Mouse (Mus musculus): ENCODE measurements around the gene Tubgcp2.
A peak's percentile ranks its signal among the peaks of the same experiment; 100 is the strongest.

Gene Tubgcp2

GRCm38 (mm10) chr7:139951991-139952633 is 84.4 kb downstream of the Tubgcp2 start:
- no peak for TF ChIP-seq GATA4 (IDR thresholded peaks at IDR 0.05; ENCODE audit: insufficient replicate concordance, low read length)

GRCm38 (mm10) chr7:139951079-139951478 is 85.4 kb downstream of the Tubgcp2 start:
- no peak for TF ChIP-seq GATA4 (IDR thresholded peaks at IDR 0.05; ENCODE audit: insufficient replicate concordance, low read length)

GRCm38 (mm10) chr7:139950283-139950971 is 86.0 kb downstream of the Tubgcp2 start:
- no peak for TF ChIP-seq GATA4 (IDR thresholded peaks at IDR 0.05; ENCODE audit: insufficient replicate concordance, low read length)

- peak; percentile 81; the same call in 1 of the 2 replicates for TF ChIP-seq GATA4 (IDR thresholded peaks at IDR 0.05; ENCODE audit: insufficient replicate concordance, low read length)
These were observed 86.6 kb downstream of the Tubgcp2 start for GRCm38 (mm10) chr7:139949893-139950282.

- TF ChIP-seq GATA4 (IDR thresholded peaks at IDR 0.05; ENCODE audit: insufficient replicate concordance, low read length): no peak
These were observed 90.4 kb downstream of the Tubgcp2 start for GRCm38 (mm10) chr7:139946032-139946431.

Measured in liver, adult (tissue).